Mouse (Mus musculus): ENCODE measurements at regions not wholly inside any gene's neighbourhood (a gene's known extent, or its start where the extent isn't known, plus 50 kb on each side); places are given as distances from the start of the nearest gene placed in this dataset.

- no peaks in the 10 kb centered on the region for H3K36me3 ChIP-seq (replicated peaks)
- no peak overlapping the region for H3K4me3 ChIP-seq
- no peak overlapping the region for H3K27ac ChIP-seq (replicated peaks)
- H3K9me3 ChIP-seq = no peaks in the 10 kb centered on the region
- DNase-seq (ENCODE audit: low spot score) = no peak
- H3K4me1 ChIP-seq = peaks cover 10% of the 10 kb centered on the region; the same call in 1 of the 2 replicates
- no peaks in the 10 kb centered on the region for H3K27me3 ChIP-seq (replicated peaks; ENCODE audit: low read depth, poor library complexity, severe bottlenecking)
- WGBS = 92% methylated on average over 9 of the region's 9 CpGs
These were observed 116.3 kb upstream of the Tpm1 start for GRCm38 (mm10) chr9:67165486-67165885.

- no peaks in the 10 kb centered on the region for H3K27me3 ChIP-seq (replicated peaks; ENCODE audit: low read depth, poor library complexity, severe bottlenecking)
- WGBS = 72% methylated on average over 6 of the region's 6 CpGs
- H3K4me3 ChIP-seq = no peak overlapping the region
- no peak overlapping the region for H3K27ac ChIP-seq (replicated peaks)
- H3K36me3 ChIP-seq (replicated peaks) = no peaks in the 10 kb centered on the region
- H3K4me1 ChIP-seq = no peaks in the 10 kb centered on the region
- H3K9me3 ChIP-seq = no peaks in the 10 kb centered on the region
- DNase-seq (ENCODE audit: low spot score) = no peak
These were observed 114.5 kb upstream of the Tpm1 start for GRCm38 (mm10) chr9:67163746-67164145.

GRCm38 (mm10) chr9:67160785-67161455 lies 111.7 kb upstream of the Tpm1 start:
- no peaks in the 10 kb centered on the region for H3K27me3 ChIP-seq (replicated peaks; ENCODE audit: low read depth, poor library complexity, severe bottlenecking)
- no peak for DNase-seq (ENCODE audit: low spot score)
- H3K4me3 ChIP-seq = no peak overlapping the region
- H3K9me3 ChIP-seq = no peaks in the 10 kb centered on the region
- H3K4me1 ChIP-seq = peaks cover 8% of the 10 kb centered on the region; the same call in 1 of the 2 replicates
- H3K36me3 ChIP-seq (replicated peaks) = no peaks in the 10 kb centered on the region
- WGBS = 84% methylated on average over 3 of the region's 3 CpGs
- no peak overlapping the region for H3K27ac ChIP-seq (replicated peaks)

DNA sequence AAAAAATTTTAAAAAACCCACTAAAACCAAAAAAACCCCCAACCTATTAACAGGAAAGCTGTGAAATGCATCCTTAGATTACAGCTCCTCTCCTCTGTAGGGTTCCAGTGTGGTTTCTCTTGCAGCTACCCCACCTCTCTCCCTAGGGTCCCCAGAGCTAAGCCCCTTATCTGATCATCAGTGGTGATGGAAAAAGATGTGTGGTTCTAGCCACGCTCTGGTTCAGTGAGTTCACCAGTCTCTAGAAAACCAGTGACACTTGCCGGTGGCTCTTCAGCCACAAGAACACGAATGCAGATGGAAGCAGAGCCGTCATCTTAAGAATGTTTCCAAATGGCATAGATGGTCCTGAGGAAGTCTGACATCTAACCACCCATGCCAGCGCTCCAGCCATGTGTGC lies 111.1 kb upstream of the Tpm1 start:
- no peaks in the 10 kb centered on the region for H3K36me3 ChIP-seq (replicated peaks)
- DNase-seq (ENCODE audit: low spot score) = no peak
- H3K4me3 ChIP-seq = no peak overlapping the region
- no peak overlapping the region for H3K27ac ChIP-seq (replicated peaks)
- 86% methylated on average over 5 of the region's 5 CpGs for WGBS
- H3K9me3 ChIP-seq = no peaks in the 10 kb centered on the region
- peaks cover 8% of the 10 kb centered on the region; the same call in 1 of the 2 replicates for H3K4me1 ChIP-seq
- no peaks in the 10 kb centered on the region for H3K27me3 ChIP-seq (replicated peaks; ENCODE audit: low read depth, poor library complexity, severe bottlenecking)

GRCm38 (mm10) chr9:67156590-67157259 lies 107.5 kb upstream of the Tpm1 start:
- Histone ChIP-seq H3K27ac (replicated peaks) (peak overlapping the region; percentile 19; the same call in 1 of the 2 replicates), H3K27me3 (replicated peaks; ENCODE audit: low read depth, poor library complexity, severe bottlenecking) (no peaks in the 10 kb centered on the region), H3K4me3 (no peak overlapping the region), H3K36me3 (replicated peaks) (no peaks in the 10 kb centered on the region), H3K4me1 (peaks cover 19% of the 10 kb centered on the region), H3K9me3 (no peaks in the 10 kb centered on the region)
- WGBS = 56% methylated on average over 3 of the region's 3 CpGs
- peak; percentile 44 for DNase-seq (ENCODE audit: low spot score)

DNA sequence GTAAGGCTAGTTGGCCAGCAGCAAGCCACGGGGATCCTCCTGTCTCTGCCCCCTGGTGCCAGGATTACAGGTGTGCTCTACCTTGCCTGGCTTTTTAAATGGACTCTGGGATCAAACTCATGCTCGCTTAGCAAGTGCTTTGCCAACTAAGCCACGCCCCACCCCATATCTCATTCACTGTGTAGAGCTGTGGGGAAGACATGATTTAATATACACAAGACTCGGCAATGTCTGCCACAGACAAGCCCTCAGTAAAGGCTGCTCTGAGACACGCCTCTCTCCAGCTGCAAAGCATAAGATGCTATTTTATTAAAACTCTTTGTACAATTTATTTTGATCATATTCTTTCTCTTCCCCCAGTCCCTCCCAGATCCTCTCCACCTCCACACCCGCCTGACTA lies 104.9 kb upstream of the Tpm1 start:
- 83% methylated on average over 6 of the region's 6 CpGs for WGBS
- no peaks in the 10 kb centered on the region for H3K27me3 ChIP-seq (replicated peaks; ENCODE audit: low read depth, poor library complexity, severe bottlenecking)
- DNase-seq (ENCODE audit: low spot score) = no peak
- no peaks in the 10 kb centered on the region for H3K36me3 ChIP-seq (replicated peaks)
- H3K4me1 ChIP-seq = peaks cover 19% of the 10 kb centered on the region
- H3K9me3 ChIP-seq = no peaks in the 10 kb centered on the region
- H3K4me3 ChIP-seq = no peak overlapping the region
- H3K27ac ChIP-seq (replicated peaks) = no peak overlapping the region

- no peaks in the 10 kb centered on the region for H3K27me3 ChIP-seq (replicated peaks; ENCODE audit: low read depth, poor library complexity, severe bottlenecking)
- no peaks in the 10 kb centered on the region for H3K9me3 ChIP-seq
- no peak overlapping the region; the same call in 1 of the 2 replicates for H3K27ac ChIP-seq (replicated peaks)
- WGBS = 86% methylated on average over 4 of the region's 4 CpGs
- peaks cover 19% of the 10 kb centered on the region for H3K4me1 ChIP-seq
- no peak for DNase-seq (ENCODE audit: low spot score)
- no peak overlapping the region for H3K4me3 ChIP-seq
- no peaks in the 10 kb centered on the region for H3K36me3 ChIP-seq (replicated peaks)
These were observed 104.1 kb upstream of the Tpm1 start for GRCm38 (mm10) chr9:67153333-67153732.

DNA sequence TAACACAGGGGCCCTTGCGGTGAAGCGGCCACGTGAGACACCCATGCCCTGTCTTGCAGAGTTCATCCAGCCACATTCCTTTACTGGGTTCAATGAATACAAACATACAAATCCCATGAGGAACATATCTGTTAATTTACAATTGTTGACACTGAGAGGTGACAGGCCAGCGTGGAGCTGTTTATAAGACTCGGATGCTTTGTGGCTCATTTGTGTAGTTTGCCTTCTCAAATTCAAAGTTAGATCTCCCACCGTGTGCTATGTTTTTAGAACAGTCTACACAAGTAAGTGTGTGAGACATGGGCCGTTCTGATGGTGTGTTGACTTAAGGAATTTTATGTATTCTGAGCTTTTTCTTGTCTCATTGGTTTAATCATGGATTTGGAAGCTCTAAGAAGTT lies 98.5 kb upstream of the Tpm1 start:
- Histone ChIP-seq H3K36me3 (replicated peaks) (no peaks in the 10 kb centered on the region), H3K27ac (replicated peaks) (no peak overlapping the region)
- WGBS = 77% methylated on average over 7 of the region's 7 CpGs

GRCm38 (mm10) chr9:67145392-67145791 lies 96.2 kb upstream of the Tpm1 start:
- H3K27me3 ChIP-seq (replicated peaks; ENCODE audit: low read depth, poor library complexity, severe bottlenecking) = no peaks in the 10 kb centered on the region
- no peak overlapping the region for H3K4me3 ChIP-seq
- no peaks in the 10 kb centered on the region for H3K9me3 ChIP-seq
- no peak overlapping the region for H3K27ac ChIP-seq (replicated peaks)
- H3K4me1 ChIP-seq = peaks cover 4% of the 10 kb centered on the region
- 94% methylated on average over 6 of the region's 6 CpGs for WGBS
- DNase-seq (ENCODE audit: low spot score) = no peak
- H3K36me3 ChIP-seq (replicated peaks) = no peaks in the 10 kb centered on the region

More for the DNA sequence above, 98.5 kb upstream of the Tpm1 start:
- no peaks in the 10 kb centered on the region for H3K27me3 ChIP-seq (replicated peaks; ENCODE audit: low read depth, poor library complexity, severe bottlenecking)
- H3K4me3 ChIP-seq = no peak overlapping the region
- H3K4me1 ChIP-seq = 0 out of 2 replicates have a peak, but pooled peaks cover 4% of the 10 kb centered on the region
- H3K9me3 ChIP-seq = no peaks in the 10 kb centered on the region
- no peak for DNase-seq (ENCODE audit: low spot score)

- H3K9me3 ChIP-seq = no peaks in the 10 kb centered on the region
- H3K4me1 ChIP-seq = peaks cover 8% of the 10 kb centered on the region
- no peaks in the 10 kb centered on the region for H3K36me3 ChIP-seq (replicated peaks)
- no peaks in the 10 kb centered on the region for H3K27me3 ChIP-seq (replicated peaks; ENCODE audit: low read depth, poor library complexity, severe bottlenecking)
- DNase-seq (ENCODE audit: low spot score) = no peak
- no peak overlapping the region for H3K27ac ChIP-seq (replicated peaks)
- H3K4me3 ChIP-seq = no peak overlapping the region
These were observed 95.3 kb upstream of the Tpm1 start for GRCm38 (mm10) chr9:67144511-67144910.

DNA sequence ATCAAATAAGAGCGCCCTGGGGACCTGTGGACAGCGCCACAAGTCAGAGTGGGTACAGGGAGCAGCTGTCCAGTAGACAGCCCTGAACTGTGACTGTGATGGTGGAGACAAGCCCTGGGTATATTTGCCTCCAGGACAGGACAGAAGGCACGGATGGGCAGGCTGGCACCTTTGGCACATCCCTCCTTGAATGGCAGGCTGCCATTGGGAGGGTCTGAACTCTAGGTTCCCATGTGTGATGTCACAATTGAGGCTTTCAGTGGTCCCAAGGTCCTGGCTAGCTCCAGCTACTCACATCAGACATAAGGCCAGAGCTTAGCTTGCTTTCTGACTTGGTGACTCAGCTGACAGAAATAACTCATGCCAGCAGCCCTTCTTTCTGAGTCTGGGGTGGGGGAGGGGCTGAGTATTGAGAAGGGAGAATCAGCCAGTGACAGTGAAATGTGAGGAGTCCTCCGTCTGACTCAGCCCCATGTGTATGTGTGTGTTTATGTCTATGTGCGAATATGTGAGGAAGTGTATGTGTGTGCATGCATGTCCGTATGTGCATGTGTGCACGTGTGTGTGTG lies 91.2 kb upstream of the Tpm1 start:
- Histone ChIP-seq H3K9me3 (no peaks in the 10 kb centered on the region), H3K36me3 (replicated peaks) (no peaks in the 10 kb centered on the region), H3K4me3 (no peak overlapping the region), H3K27me3 (replicated peaks; ENCODE audit: low read depth, poor library complexity, severe bottlenecking) (no peaks in the 10 kb centered on the region), H3K27ac (replicated peaks) (0 out of 2 replicates have a peak overlapping the region, but pooled peaks have one; percentile 5), H3K4me1 (peaks cover 27% of the 10 kb centered on the region)
- DNase-seq (ENCODE audit: low spot score) = peak; percentile 43
- 74% methylated on average over 7 of the region's 7 CpGs for WGBS

DNA sequence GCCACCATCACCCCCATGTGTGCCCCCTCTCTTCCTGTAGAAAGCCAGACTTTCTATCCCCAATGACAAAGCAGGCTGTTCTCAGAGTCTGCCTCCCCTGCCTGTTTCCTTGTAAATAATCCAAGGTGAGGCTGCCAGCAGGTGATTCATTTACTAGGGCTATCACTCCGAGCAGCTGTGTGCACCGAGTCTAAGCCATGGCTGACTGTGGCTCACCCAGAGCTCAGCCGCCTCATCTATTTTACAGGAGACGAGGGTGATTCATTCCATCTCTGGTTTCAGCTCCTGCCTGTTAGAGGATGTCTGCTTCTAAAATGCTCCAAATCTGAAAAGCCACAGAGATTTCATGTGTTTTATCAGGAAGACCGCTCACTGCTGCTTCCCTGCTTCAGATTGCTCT lies 88.5 kb upstream of the Tpm1 start:
- DNase-seq (ENCODE audit: low spot score) = no peak
- Histone ChIP-seq H3K36me3 (replicated peaks) (no peaks in the 10 kb centered on the region), H3K4me3 (no peak overlapping the region), H3K9me3 (no peaks in the 10 kb centered on the region), H3K27ac (replicated peaks) (peak overlapping the region; percentile 76; the same call in 1 of the 2 replicates), H3K27me3 (replicated peaks; ENCODE audit: low read depth, poor library complexity, severe bottlenecking) (no peaks in the 10 kb centered on the region), H3K4me1 (peaks cover 29% of the 10 kb centered on the region)
- WGBS = 65% methylated on average over 5 of the region's 5 CpGs

GRCm38 (mm10) chr9:67137141-67137540 lies 87.9 kb upstream of the Tpm1 start:
- Histone ChIP-seq H3K27me3 (replicated peaks; ENCODE audit: low read depth, poor library complexity, severe bottlenecking) (no peaks in the 10 kb centered on the region), H3K9me3 (no peaks in the 10 kb centered on the region), H3K4me3 (no peak overlapping the region), H3K36me3 (replicated peaks) (no peaks in the 10 kb centered on the region), H3K4me1 (peaks cover 31% of the 10 kb centered on the region), H3K27ac (replicated peaks) (peak overlapping the region; percentile 76)
- DNase-seq (ENCODE audit: low spot score) = no peak
- 48% methylated on average over 4 of the region's 4 CpGs for WGBS

All from embryonic facial prominence, embryonic 10.5 days (tissue).